Mouse (Mus musculus): ENCODE data around the gene Tusc2.

The Tusc2 gene

GRCm38 (mm10) chr9:107563029-107563581 is at the start of gene Tusc2:
Tusc2 (plus strand) TSS chr9:107563255.
- peak; percentile 96 for ATAC-seq (ENCODE audit: insufficient number of reproducible peaks, low FRiP score, low TSS enrichment)

DNA sequence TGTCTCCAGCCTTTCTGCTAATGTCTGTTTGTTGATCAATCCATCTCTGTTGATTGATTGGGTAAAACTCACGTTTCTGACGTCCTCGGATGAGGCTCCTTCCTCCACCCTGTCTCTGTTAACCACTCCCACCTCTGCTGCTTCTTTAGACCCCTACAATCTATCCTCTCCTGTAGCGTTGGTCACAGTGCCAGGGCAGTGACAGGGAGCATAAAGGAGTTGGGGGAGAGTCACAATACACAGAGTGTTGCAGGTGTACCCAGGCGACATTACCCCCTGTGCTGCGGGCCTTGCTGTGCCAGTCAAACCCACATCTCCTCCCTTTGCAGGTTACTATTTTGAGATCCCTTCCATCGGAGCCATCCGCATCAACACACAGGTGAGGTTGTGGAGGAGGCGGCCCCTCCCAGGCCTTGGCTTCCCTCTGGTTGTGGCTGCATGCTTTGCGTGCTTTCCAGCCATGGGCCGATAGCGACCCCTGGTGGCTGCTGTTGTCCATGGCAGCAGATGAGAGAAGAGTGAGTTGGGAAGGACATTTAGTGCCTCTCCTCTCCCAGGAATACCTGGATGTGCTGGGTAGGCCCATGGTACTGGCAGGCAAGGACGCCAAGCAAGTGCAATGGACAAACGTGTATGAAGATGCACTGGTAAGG is 48.6 kb upstream of the Tusc2 start:
- ATAC-seq (ENCODE audit: insufficient number of reproducible peaks, low FRiP score, low TSS enrichment) = peak; percentile 71

GRCm38 (mm10) chr9:107520331-107520730 is 42.7 kb upstream of the Tusc2 start:
- ATAC-seq (ENCODE audit: insufficient number of reproducible peaks, low FRiP score, low TSS enrichment) = no peak

- ATAC-seq (ENCODE audit: insufficient number of reproducible peaks, low FRiP score, low TSS enrichment) = no peak
These were observed 41.9 kb upstream of the Tusc2 start for GRCm38 (mm10) chr9:107521190-107521589.

- ATAC-seq (ENCODE audit: insufficient number of reproducible peaks, low FRiP score, low TSS enrichment) = no peak
These were observed 41.2 kb upstream of the Tusc2 start for GRCm38 (mm10) chr9:107521711-107522399.

DNA sequence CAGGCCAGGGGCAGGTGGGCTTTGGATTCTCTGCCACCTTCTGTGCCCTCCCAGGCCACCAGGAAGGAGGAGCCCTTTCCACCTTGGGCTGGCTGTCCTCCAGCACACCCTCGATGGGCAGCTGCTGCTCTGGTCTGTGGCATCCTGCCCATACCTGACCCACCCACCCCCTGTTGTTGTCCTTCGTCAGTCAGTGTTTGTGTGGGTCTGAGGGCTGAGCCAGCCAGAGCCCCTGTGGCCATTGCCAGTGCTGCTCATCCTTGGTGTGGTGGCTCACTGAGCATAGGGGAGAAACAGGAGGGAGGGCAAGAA is 40.7 kb upstream of the Tusc2 start:
- ATAC-seq (ENCODE audit: insufficient number of reproducible peaks, low FRiP score, low TSS enrichment) = no peak

DNA sequence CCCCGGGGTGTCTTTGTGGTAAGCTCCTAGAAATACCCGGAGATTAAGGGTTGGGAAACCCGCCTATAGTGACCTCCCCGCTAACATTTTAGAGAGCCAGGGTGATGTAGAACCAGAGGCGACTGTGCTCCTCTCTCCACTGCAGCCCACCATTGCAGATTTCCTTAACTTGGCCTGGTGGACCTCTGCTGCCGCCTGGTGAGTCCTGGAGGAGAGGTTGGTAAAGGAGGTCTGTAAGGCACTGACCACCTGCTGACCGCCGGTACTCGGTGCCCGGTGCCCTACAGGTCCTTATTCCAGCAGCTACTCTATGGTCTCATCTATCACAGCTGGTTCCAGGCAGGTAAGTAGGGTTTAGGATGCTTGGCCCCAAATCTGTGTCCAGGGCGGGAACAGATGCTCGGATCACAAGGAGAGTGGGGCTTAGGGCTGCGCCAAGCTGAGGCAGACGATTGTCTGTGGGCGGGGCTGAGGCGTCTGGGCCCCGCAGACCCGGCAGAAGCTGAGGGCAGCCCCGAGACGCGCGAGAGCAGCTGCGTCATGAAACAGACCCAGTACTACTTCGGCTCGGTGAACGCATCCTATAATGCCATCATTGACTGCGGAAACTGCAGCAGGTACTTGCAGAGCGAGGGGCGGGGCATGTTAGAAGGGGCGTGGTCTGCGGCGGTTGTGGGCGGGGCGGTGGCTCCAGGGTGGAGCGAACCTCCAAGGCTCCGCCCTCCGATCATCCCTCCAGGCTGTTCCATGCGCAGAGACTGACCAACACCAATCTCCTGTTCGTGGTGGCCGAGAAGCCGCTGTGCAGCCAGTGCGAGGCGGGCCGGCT is 36.6 kb upstream of the Tusc2 start:
- no peak for ATAC-seq (ENCODE audit: insufficient number of reproducible peaks, low FRiP score, low TSS enrichment)

DNA sequence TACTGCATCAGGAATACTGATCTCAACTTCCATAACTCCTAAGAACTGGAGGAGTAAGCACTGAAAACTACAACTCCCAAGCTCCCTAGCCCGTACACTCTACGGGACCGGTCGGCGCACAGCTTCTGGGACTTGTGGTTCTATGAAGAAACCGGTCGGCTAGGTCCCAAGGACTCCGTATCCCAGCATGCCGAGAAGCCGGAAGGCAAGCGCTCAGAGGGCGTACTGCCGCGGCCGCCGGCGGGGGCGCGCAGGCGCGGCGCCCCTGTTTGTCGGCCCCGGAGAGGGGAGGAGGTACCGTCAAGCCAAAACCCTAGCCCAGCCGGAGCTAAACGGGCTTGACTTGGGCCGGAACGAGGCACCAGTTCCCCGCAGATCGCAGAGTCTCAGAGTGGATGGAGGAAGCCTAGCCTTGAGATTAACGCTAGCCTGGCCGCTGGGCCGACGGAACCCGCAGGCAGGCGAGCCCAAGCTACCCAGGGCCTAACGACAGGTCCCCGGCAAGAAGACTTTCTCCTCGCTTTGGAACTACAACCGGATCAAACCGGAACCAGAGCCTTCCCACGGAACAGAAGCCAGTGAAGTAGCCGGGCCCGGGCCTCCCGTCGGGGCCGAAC is 29.2 kb upstream of the Tusc2 start, which contains the start of gene Tmem115:
Gene Tmem115 (plus strand): TSS at position 155 of the 617 bp plus-strand sequence.
- ATAC-seq (ENCODE audit: insufficient number of reproducible peaks, low FRiP score, low TSS enrichment) = peak; percentile 96

GRCm38 (mm10) chr9:107534408-107535202 is 28.4 kb upstream of the Tusc2 start:
- no peak; the same call in 1 of the 2 replicates for ATAC-seq (ENCODE audit: insufficient number of reproducible peaks, low FRiP score, low TSS enrichment)

GRCm38 (mm10) chr9:107538231-107538630 is 24.8 kb upstream of the Tusc2 start:
- no peak for ATAC-seq (ENCODE audit: insufficient number of reproducible peaks, low FRiP score, low TSS enrichment)

GRCm38 (mm10) chr9:107538711-107539110 is 24.3 kb upstream of the Tusc2 start:
- ATAC-seq (ENCODE audit: insufficient number of reproducible peaks, low FRiP score, low TSS enrichment) = no peak

DNA sequence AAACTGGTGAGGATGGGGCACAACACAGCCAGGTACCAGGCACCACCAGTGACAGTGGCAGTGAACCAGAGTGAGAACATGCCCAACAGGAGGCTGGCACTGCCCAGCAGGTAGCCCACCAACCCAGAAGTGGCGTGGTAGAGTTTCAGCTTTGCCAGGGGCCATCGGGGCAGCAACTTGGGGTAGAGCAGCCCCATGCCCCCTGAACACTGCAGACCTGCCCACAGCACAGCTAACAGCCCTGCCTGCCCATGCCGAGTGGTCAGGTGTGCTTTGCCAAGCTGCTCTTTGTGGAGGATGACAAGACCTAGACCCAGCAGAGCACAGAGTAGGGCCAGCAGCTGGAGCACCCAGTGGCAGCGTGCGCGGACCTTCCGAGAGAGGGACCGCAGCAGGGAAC is 23.1 kb upstream of the Tusc2 start:
- no peak for ATAC-seq (ENCODE audit: insufficient number of reproducible peaks, low FRiP score, low TSS enrichment)

GRCm38 (mm10) chr9:107540420-107540819 is 22.6 kb upstream of the Tusc2 start:
- no peak for ATAC-seq (ENCODE audit: insufficient number of reproducible peaks, low FRiP score, low TSS enrichment)

GRCm38 (mm10) chr9:107541005-107541404 is 22.1 kb upstream of the Tusc2 start:
- ATAC-seq (ENCODE audit: insufficient number of reproducible peaks, low FRiP score, low TSS enrichment) = no peak

DNA sequence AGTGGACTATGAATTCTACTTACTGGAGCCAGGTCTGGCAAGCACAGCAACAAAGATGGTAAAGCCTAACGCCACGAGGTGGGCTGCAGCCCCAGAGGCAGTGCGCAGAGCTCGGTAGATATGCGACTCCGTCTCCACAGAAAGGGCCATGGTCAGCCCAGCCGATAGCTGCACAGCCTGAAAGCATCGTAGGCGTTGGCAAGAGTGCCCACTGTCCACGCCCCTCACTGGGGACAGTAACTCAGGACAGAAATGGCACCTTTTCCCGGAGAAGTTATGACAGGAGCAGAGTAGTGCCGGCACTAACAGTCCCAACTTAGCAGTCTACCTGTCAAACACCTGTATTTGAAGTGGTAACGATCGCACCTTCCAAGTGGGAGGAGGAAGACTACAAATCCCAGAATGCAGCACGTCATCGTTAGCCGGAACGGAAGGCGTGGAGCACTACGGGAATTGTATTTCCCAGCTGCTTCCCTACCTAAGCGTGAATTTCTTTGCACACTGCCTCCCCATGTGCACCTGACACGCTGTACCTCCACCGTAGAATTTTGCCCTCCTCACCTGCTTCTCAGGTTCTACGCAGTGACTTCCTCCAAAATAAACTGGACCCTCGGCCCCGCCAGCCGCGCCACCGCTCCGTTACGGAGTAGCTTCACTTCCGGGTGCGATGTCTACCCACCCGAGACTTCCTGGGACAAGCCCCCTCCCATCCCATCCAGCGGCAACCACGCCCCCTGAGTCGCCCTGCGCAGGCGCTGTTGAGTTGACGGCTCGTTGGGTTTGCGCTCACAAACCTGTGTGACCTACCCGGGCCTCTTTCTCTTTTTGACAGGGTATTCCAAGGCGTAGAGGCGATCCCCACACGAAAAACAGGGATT is 21.3 kb upstream of the Tusc2 start, which contains the start of the genes Cyb561d2 and Nprl2:
Gene Cyb561d2 (minus strand): TSS at position 720 of the 878 bp plus-strand sequence.
Gene Nprl2 (plus strand): TSS at position 753 of the 878 bp plus-strand sequence.
- peak; percentile 79 for ATAC-seq (ENCODE audit: insufficient number of reproducible peaks, low FRiP score, low TSS enrichment)

GRCm38 (mm10) chr9:107542352-107542686 is 20.7 kb upstream of the Tusc2 start:
- ATAC-seq (ENCODE audit: insufficient number of reproducible peaks, low FRiP score, low TSS enrichment) = no peak

GRCm38 (mm10) chr9:107542721-107543120 is 20.3 kb upstream of the Tusc2 start:
- no peak for ATAC-seq (ENCODE audit: insufficient number of reproducible peaks, low FRiP score, low TSS enrichment)

DNA sequence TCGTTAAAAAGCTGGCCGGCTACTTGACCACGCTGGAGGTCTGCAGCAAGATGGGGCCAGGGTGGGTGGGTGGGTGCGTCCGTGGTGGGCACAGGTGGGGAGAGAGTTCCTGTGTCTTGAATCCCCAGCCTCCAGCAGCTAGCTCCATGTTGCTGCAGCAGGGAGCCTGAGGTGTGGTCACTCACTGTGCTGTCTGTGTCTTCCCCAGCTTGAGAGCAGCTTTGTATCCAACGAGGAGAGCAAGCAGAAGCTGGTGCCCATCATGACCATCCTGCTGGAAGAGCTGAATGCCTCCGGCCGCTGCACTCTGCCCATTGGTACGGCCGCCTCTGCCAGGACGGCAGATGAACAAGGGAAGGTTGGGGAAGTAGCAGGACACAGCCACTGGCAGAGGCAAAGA is 19.8 kb upstream of the Tusc2 start:
- no peak for ATAC-seq (ENCODE audit: insufficient number of reproducible peaks, low FRiP score, low TSS enrichment)

All from cerebellum, adult (tissue).